Mouse (Mus musculus) kidney, embryonic 14.5 days (tissue): ENCODE measurements around the gene Zfp618. TPM values are rescaled to one million over a fixed set of nuclear protein-coding genes. Genes with fewer than 3 reads are reported as not detected.
A peak's percentile ranks its signal among the peaks of the same experiment; 100 is the strongest.

Experiments used
- ATAC-seq: fragments of 200-750 bp; cut with Nextera tagmentation; 2 replicates; pipeline ENCODE4 v1.8.0; 2017; ENCODE audit warnings: moderate number of reproducible peaks, mild to moderate bottlenecking, moderate TSS enrichment, moderate library complexity; ENCODE audit not compliant: low FRiP score, low TSS enrichment
- H3K27ac ChIP-seq: fragments of 300-500 bp; sonication (generic); 2 replicates; pipeline ENCODE4 v1.5.1; 2014; ENCODE audit warnings: low read depth, mild to moderate bottlenecking, low read length, moderate library complexity, mixed read lengths
- H3K27me3 ChIP-seq: fragments of 300-500 bp; sonication (generic); 2 replicates; pipeline ENCODE4 v1.6.1; 2014; ENCODE audit warnings: mild to moderate bottlenecking, low read length; ENCODE audit not compliant: control insufficient read depth, insufficient read depth
- H3K36me3 ChIP-seq: fragments of 300-500 bp; sonication (generic); 2 replicates; pipeline ENCODE4 v1.6.1; 2014; ENCODE audit warnings: low read length, mixed read lengths; ENCODE audit not compliant: control insufficient read depth, insufficient read depth
- H3K4me1 ChIP-seq: fragments of 300-500 bp; sonication (generic); 2 replicates; pipeline ENCODE4 v1.6.1; 2014; ENCODE audit warnings: low read length, mixed read lengths; ENCODE audit not compliant: control insufficient read depth, insufficient read depth
- H3K4me2 ChIP-seq: fragments of 300-500 bp; sonication (generic); replicated peaks from 2 replicates; pipeline ENCODE4 v1.6.1; 2014; ENCODE audit warnings: low read depth, mild to moderate bottlenecking, low read length
- H3K4me3 ChIP-seq: fragments of 300-500 bp; sonication (generic); 2 replicates; pipeline ENCODE4 v1.5.1; 2014; ENCODE audit warnings: mild to moderate bottlenecking, low read length
- H3K9ac ChIP-seq: fragments of 300-500 bp; sonication (generic); 2 replicates; pipeline ENCODE4 v1.6.1; 2014; ENCODE audit warnings: low read depth, mild to moderate bottlenecking, low read length, moderate library complexity
- H3K9me3 ChIP-seq: fragments of 300-500 bp; sonication (generic); 2 replicates; pipeline ENCODE4 v1.6.1; 2016; ENCODE audit warnings: low read length; ENCODE audit not compliant: control insufficient read depth
- WGBS: fragments of 180-500 bp; shearing (Covaris S2); extraction: QIAGEN DNeasy Blood & Tissue Kit; methylation state at CpG from one replicate; pipeline ENCODE4 v1.1.7; 2014; 5-methylcytosine and 5-hydroxymethylcytosine counted together
- polyA plus RNA-seq: library from polyadenylated mRNA; unstranded; fragments of >200 nt; fragmentation: Nextera tagmentation; extraction: Ambion mirVana; gene quantifications from 2 replicates; pipeline ENCODE4 v1.2.1, GENCODE M21; 2014

Gene Zfp618
- polyA plus RNA-seq, 1 experiment from 2014 or later, result 41.1 TPM

DNA sequence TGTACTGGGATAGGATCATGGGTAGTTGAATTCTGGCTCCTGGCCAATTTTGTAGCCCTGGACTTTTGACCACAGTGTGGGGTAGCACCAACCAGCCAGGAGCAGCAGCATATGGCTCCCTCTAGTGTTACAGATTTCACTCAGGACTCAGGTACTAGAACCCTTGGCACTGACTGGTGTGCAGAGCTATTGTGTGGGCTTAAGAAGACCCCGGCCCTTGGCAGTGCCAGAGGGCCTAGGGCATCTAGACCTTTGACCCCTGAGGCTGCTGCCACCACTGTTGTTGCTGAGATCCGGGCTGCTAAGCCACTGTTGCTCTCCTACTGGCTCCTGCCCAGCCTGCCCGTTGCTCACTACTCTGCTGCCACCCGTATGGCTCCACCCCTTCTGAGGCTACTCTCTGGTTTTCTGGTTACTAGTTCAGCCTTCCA lies 54.1 kb downstream of the Zfp618 start:
- H3K27ac ChIP-seq, result no peak overlapping the region
- no peaks in the 10 kb centered on the region for H3K36me3 ChIP-seq
- peaks cover 9% of the 10 kb centered on the region; the same call in 1 of the 2 replicates for H3K4me1 ChIP-seq
- H3K9ac ChIP-seq, result no peak overlapping the region
- H3K4me3 ChIP-seq, result no peak overlapping the region
- no peaks in the 10 kb centered on the region; the same call in 1 of the 2 replicates for H3K9me3 ChIP-seq
- peak; percentile 75 for ATAC-seq
- H3K27me3 ChIP-seq, result no peaks in the 10 kb centered on the region
- no peak overlapping the region for H3K4me2 ChIP-seq
- WGBS, result 81% methylated on average over 4 of the region's 4 CpGs

DNA sequence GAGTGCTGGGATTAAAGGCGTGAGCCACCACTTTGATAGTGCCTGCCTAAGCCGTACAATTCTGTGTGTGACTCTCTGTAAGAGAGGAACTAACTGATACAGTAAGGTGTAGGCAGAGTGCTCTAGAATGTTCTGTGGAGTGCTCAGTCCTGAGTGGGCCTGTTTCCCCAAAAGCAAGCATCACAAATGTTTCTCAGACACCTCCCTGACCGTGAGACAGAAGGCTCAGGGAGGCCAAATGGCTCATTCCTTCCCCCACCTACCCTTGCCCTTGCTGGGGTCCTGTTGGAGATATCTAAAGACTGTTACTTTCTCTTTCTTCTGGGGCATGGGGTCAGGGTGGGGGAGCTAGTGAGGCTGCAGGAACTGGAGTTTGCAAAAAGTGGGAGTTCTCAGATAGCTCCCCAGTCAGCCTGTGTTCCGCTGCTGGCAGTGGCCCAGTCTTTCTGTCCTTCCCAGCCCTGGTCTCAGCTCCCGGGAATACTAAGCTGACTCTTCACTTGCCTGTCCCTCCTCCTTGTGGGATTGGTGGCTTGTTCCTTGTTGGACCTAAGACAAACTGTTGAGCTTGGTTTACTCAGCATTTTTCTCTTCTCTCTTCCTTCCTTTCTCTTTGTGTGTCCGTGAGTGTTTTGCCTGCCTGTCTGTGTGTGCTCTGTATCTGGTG lies 55.8 kb downstream of the Zfp618 start:
- Histone ChIP-seq H3K36me3 (no peaks in the 10 kb centered on the region), H3K27me3 (no peaks in the 10 kb centered on the region), H3K9ac (no peak overlapping the region), H3K9me3 (no peaks in the 10 kb centered on the region), H3K4me1 (peaks cover 15% of the 10 kb centered on the region; the same call in 1 of the 2 replicates), H3K4me3 (no peak overlapping the region), H3K4me2 (no peak overlapping the region), H3K27ac (peak overlapping the region; percentile 52)
- peak; percentile 37; the same call in 1 of the 2 replicates for ATAC-seq
- WGBS, result 56% methylated on average over 6 of the region's 6 CpGs

DNA sequence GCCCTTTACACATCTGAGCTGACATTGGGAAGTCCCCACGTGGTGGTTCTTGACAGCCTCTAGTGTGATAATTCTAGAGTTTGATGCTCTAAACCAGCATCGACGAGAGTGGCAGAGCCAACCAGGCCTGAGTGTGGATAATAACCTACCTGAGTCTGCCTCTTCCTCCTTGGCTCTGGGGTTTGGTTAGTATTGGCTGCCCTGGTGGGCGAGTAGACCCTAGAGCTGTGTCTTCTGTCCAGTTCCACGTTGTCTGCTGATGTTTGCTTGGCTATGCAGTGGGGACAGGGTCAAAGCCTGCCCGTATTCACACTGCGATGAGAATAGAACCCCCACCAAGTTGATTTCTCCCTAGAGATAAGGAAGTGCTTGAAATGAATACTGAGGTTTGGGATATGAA lies 58.1 kb downstream of the Zfp618 start:
- ATAC-seq, result no peak
- H3K4me1 ChIP-seq, result peaks cover 26% of the 10 kb centered on the region
- 91% methylated on average over 7 of the region's 7 CpGs for WGBS
- no peaks in the 10 kb centered on the region for H3K27me3 ChIP-seq
- H3K4me2 ChIP-seq, result no peak overlapping the region
- H3K4me3 ChIP-seq, result no peak overlapping the region
- H3K27ac ChIP-seq, result no peak overlapping the region
- no peak overlapping the region for H3K9ac ChIP-seq
- H3K36me3 ChIP-seq, result 0 out of 2 replicates have a peak, but pooled peaks cover 2% of the 10 kb centered on the region
- no peaks in the 10 kb centered on the region for H3K9me3 ChIP-seq

DNA sequence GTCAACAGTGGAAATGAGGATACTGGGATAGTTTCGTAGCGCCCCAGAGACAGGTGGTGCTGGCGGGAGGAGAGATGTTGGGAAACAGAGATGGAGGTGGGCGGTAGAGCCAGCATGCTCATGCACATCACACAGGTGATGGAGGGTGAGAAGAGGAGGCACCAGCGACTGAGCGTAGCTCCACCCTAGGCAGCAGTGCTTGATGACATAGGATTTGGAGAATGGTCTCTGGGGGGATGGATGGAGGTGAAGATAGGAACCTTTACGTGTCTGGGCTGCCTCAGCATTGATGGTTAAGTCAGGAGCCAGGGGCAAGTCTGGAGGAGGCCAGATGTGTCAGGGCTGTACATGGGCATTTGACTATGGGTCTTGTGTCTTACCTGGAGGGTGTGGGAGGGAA lies 58.7 kb downstream of the Zfp618 start:
- Histone ChIP-seq H3K9me3 (no peaks in the 10 kb centered on the region), H3K4me2 (no peak overlapping the region), H3K9ac (no peak overlapping the region), H3K36me3 (0 out of 2 replicates have a peak, but pooled peaks cover 2% of the 10 kb centered on the region), H3K4me3 (no peak overlapping the region), H3K27ac (no peak overlapping the region), H3K27me3 (no peaks in the 10 kb centered on the region), H3K4me1 (peaks cover 26% of the 10 kb centered on the region)
- 95% methylated on average over 7 of the region's 7 CpGs for WGBS
- ATAC-seq, result no peak

GRCm38 (mm10) chr4:63024734-63025256 lies 59.4 kb downstream of the Zfp618 start:
- H3K4me1 ChIP-seq, result peaks cover 23% of the 10 kb centered on the region
- H3K4me2 ChIP-seq, result no peak overlapping the region
- 0 out of 2 replicates have a peak, but pooled peaks cover 2% of the 10 kb centered on the region for H3K36me3 ChIP-seq
- 83% methylated on average over 9 of the region's 9 CpGs for WGBS
- no peak for ATAC-seq
- H3K27ac ChIP-seq, result no peak overlapping the region
- no peak overlapping the region for H3K4me3 ChIP-seq
- H3K9ac ChIP-seq, result no peak overlapping the region
- H3K27me3 ChIP-seq, result no peaks in the 10 kb centered on the region
- no peaks in the 10 kb centered on the region for H3K9me3 ChIP-seq

GRCm38 (mm10) chr4:63025306-63025705 lies 59.9 kb downstream of the Zfp618 start:
- Histone ChIP-seq H3K36me3 (0 out of 2 replicates have a peak, but pooled peaks cover 2% of the 10 kb centered on the region), H3K4me2 (no peak overlapping the region), H3K4me1 (peaks cover 23% of the 10 kb centered on the region), H3K9ac (no peak overlapping the region), H3K27ac (no peak overlapping the region), H3K9me3 (no peaks in the 10 kb centered on the region), H3K27me3 (no peaks in the 10 kb centered on the region), H3K4me3 (no peak overlapping the region)
- no peak for ATAC-seq
- WGBS, result 91% methylated on average over 9 of the region's 9 CpGs

- H3K27ac ChIP-seq, result no peak overlapping the region
- no peak for ATAC-seq
- H3K9me3 ChIP-seq, result no peaks in the 10 kb centered on the region
- H3K4me3 ChIP-seq, result no peak overlapping the region
- H3K27me3 ChIP-seq, result no peaks in the 10 kb centered on the region
- H3K4me1 ChIP-seq, result peaks cover 23% of the 10 kb centered on the region
- H3K9ac ChIP-seq, result no peak overlapping the region
- WGBS, result 96% methylated on average over 3 of the region's 3 CpGs
- H3K36me3 ChIP-seq, result 0 out of 2 replicates have a peak, but pooled peaks cover 2% of the 10 kb centered on the region
- no peak overlapping the region for H3K4me2 ChIP-seq
Observed at GRCm38 (mm10) chr4:63026286-63026685, 60.9 kb downstream of the Zfp618 start.

- Histone ChIP-seq H3K27me3 (no peaks in the 10 kb centered on the region), H3K36me3 (0 out of 2 replicates have a peak, but pooled peaks cover 2% of the 10 kb centered on the region), H3K4me2 (no peak overlapping the region), H3K4me1 (peaks cover 27% of the 10 kb centered on the region), H3K4me3 (no peak overlapping the region), H3K9me3 (no peaks in the 10 kb centered on the region), H3K27ac (no peak overlapping the region), H3K9ac (no peak overlapping the region)
- no peak for ATAC-seq
Observed at GRCm38 (mm10) chr4:63027451-63027850, 62.1 kb downstream of the Zfp618 start.

DNA sequence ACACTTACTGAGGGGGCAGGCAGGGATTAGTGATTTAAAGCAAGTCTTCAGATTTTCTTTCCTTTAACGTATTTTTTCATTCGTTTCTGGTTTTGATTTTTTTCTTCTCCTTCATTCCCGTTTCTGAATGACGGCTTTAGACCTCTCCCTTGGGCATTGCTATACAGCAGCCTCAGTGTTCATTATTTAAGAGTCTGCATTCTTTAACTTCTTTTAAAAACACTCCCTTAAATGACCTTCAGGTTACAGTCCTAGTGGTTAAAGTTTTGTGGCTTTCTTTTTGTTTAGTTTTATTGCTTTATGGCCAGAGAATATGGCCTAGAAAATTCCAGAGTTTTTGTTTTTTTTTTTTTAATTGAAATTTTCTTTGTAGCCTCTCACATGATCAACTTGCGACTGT lies 64.8 kb downstream of the Zfp618 start:
- H3K36me3 ChIP-seq, result 0 out of 2 replicates have a peak, but pooled peaks cover 2% of the 10 kb centered on the region
- no peak overlapping the region for H3K4me2 ChIP-seq
- H3K9ac ChIP-seq, result no peak overlapping the region
- 34% methylated on average over 5 of the region's 5 CpGs for WGBS
- H3K4me3 ChIP-seq, result no peak overlapping the region
- H3K9me3 ChIP-seq, result no peaks in the 10 kb centered on the region
- no peaks in the 10 kb centered on the region for H3K27me3 ChIP-seq
- H3K4me1 ChIP-seq, result peaks cover 34% of the 10 kb centered on the region
- 0 out of 2 replicates have a peak overlapping the region, but pooled peaks have one; percentile 42 for H3K27ac ChIP-seq
- no peak for ATAC-seq
